Mouse (Mus musculus) c-Kit-positive CD71-positive TER-119-negative erythroid progenitor cells, embryonic 14.5 days (primary cell): ENCODE measurements around the gene Tmem237.

ENCODE experiments used
- DNase-seq: peaks from one replicate; pipeline ENCODE4 v3.0.0-alpha.2; 2013; ENCODE audit warnings: low read depth

Tmem237 gene

DNA sequence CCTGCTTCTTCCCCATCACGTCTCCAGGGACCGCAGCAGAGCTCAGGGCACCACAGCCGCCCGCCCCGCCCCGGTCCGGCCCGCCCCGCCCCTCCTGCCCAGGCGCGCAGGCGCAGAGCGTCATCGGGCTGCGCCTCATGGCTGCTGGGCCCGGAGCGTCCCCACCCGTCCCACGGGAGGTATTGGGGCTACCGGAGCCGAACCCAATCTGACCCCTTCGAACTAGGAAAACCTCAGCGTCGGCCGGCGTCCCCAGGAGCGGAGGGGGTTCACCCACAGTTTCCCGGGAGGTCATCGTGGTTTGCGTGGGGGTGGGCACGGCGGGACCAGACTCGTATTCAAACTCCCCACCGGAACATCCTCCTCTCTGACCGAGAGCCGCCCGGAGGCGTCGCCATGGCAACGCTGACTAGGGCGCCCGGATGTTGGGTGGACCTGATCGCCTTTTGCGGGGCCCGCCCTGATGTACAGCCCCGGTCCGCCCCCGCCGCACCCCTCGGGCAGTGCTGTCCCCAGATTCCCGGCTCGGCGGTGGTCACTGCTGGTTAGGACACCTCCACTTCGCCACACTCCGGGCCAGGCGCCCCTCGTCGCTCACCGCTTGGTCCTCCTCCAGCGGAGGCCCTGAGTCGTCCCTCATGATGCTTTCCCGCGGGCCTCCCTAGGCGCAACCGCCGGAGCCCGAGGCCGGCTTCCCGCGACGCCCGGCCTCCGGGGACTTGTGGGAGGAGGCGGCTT is at the start of gene Tmem237:
Gene Tmem237, minus strand, starts transcription at position 689 of the 738 bp plus-strand sequence.
- peak; percentile 55 for DNase-seq

GRCm38 (mm10) chr1:59169586-59169985 is 49.4 kb upstream of the Tmem237 start:
- DNase-seq = no peak

DNA sequence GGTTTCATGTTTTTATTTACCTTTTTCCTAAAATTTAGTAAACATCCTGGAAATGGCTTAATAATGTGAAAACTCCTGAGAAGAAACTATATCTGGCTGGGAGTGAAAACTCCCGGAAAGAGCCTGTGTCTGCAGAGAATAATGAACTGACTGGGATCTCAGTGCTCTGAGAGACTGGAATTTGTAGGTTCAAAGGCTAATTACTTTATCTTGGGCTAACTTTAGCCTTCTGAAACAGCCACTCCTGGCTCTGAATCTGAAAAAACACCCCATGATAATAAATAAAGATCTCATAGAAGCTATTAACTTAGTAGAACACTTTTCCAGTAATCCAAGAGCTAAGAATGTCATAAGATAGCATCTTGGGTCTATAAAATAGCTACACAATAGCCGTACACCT is 48.3 kb upstream of the Tmem237 start:
- no peak for DNase-seq

GRCm38 (mm10) chr1:59167654-59168425 is 47.6 kb upstream of the Tmem237 start:
- no peak for DNase-seq

DNA sequence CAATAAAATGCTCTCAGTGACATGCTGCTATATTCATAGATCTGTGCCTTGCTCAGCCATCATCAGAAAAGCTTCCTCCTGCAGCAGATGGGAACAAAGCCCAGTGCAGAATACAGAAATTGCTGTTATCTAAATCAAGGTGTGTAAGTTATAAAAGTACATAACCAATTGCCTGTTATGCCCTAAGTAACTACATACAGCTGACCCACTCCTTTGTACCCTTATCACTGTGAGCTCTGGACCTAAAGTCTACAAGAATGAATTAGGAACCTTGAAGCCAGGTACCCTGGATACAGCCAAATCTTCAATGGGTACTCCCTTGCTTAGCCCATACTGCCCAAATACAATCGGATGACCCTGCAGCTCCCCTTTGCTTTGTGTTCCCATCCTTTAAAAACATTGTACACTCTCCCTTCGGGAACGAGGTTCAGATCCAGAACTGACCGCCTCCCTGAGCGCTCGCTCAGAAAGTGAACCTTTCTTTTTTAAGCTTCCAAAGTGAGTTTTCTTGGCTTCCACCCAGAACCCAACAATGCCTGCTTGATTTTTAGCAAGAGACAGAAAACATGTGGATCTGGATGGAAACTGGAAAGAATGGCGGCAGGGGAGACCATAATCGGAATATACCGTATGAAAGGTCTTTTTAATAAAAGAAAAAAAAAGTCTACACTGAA is 46.2 kb upstream of the Tmem237 start:
- DNase-seq = no peak

DNA sequence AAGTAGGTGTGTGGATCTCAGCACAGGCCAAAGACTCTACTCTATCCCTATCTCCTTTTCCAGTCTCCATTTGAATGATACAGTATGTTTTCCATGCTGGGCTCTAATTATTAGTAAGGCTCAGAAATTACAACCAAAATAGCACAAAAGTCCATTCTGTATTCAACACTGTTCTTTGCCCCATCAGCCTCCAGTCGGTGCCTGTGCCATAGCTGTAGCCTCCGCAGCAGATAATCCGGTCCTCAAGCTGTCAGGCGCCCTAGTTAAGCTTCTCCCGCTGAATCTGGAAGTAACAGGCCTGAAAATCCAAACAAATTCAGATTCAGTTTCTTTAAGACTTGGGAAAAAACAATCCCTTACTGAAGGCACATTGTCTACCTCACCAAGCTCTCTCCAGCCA is 43.7 kb upstream of the Tmem237 start:
- no peak for DNase-seq

DNA sequence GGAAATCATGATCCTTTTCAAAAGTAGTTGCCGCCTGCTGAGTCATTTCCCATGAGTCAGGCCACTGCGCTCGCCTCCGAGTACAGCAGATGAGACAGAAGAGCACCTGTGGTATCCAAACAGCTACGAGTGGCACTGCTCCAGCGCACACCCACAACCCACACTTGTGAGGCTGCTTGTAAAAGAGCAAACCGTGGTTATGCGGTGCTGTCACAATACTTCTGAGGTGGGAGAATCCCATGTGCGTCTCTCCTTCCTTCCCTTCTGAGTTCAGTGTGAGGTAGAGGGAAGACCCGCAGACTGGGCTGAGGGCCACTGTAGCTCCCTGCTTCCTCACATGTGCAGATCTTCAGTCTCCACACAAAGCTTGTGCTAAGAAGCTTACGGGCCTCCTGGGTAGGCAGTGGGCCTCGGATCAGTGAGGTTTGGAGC is 42.8 kb upstream of the Tmem237 start, which contains the start of gene Mpp4:
Gene Mpp4, minus strand, starts transcription at position 360 of the 432 bp plus-strand sequence.
- DNase-seq = no peak

DNA sequence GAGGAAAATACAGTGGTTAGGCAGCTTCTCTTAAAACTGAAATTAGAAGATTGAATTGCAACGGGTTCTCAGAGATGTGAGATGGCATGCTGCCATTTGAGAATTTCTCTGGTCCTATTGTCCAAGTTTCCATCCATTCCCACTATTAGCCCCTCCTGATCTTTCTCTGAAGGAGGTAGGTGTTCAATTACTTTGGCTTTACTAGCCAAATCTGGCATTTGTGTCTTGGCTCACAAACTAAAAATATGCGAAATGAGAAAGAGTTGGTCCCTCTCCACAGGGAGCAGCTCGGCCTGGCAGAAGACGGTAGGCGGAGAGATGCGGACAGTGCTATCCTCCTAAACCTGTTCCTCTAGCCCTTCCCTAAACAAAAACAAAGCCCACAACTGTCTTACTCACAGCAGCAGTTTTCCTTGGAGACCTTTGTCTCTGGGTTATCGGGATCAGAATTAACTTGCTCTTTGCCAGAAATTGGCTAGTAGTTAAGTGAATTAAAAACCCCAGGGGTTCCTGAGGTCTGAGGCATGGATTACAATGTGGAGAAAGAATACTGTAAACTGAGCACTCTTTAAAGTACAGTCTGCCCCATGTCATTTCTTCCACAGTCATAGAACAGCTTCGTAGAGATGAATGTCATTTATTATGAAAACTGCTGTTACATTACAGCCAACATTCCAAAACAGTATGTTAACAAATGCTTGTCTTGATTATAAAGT is 42.3 kb upstream of the Tmem237 start:
- no peak for DNase-seq

DNA sequence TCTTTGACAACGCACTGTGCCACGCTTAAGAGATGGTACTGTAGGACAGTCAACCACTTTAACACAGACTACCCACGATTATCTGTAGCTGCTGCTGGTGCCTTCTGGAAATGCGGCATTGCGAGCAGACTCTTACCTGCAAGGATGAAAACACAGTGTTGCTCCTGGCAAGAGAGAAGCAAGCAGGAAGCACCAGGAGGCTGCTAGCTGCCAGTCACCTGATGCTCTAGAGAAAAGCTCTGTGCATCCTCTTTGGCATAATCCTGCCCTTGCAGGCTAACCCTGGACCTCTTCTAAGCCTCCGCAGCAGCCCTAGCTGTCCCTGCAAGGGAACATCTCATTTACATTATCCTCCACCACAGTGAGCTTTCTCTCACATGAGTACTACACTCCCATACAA is 41.2 kb upstream of the Tmem237 start:
- no peak for DNase-seq

DNA sequence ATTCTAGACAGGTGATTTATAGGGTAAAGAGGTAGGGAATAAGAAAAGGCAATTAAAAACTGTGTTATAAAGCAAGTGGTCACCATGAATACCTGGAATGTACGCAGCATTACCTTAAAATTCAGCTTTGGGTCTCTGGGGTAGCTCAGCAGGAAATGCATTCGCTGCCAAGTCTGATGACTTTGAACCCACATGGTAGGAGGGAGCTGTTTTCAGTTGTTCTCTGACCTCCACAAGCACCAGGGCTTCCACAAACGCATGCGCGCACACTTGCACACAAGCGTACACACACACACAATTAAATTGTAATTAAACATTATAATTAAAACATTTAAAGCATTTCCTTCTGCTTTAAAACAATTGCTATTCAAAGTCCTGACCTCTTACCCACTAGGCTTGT is 40.7 kb upstream of the Tmem237 start:
- DNase-seq = no peak

DNA sequence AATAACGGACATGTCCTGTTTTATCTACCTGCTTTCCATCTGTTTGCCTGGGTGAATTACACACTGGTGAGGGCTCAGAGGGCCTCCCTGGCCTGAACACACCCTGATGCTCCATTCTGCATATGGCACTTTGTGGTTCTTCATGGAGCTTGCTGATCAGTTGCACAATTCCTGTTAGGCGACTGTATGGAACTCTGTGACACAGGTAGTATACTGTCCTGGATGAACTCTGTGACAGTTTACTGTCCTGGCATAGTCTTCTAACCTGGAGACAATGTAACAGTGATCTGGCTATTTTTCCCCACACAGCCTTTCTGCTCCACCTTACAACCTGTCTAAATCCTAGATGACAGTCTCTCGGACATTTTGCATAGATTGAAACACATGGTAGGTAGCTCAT is 38.9 kb upstream of the Tmem237 start:
- no peak for DNase-seq

DNA sequence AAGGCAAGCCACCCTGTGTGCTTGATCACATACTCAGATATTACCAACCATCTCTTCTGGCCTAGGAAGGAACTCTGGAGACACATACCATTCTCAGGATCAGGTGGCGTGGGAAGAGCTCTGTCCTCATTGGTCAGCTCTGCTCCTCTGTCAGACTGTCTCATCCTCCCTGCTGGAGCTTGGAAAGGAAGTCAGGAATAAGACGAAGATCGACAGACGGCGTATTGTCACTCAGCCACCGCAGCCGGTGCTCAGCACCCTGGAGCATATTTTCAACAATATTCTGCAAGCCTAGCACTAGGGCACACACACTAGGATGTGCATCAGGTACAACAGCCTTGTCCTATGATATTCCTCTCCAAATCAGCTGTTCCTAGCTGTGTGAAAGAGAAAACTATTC is 38.3 kb upstream of the Tmem237 start:
- DNase-seq = no peak

GRCm38 (mm10) chr1:59157846-59158245 is 37.6 kb upstream of the Tmem237 start:
- DNase-seq = no peak

- DNase-seq = no peak
Observed at GRCm38 (mm10) chr1:59152346-59152745, 32.1 kb upstream of the Tmem237 start.

DNA sequence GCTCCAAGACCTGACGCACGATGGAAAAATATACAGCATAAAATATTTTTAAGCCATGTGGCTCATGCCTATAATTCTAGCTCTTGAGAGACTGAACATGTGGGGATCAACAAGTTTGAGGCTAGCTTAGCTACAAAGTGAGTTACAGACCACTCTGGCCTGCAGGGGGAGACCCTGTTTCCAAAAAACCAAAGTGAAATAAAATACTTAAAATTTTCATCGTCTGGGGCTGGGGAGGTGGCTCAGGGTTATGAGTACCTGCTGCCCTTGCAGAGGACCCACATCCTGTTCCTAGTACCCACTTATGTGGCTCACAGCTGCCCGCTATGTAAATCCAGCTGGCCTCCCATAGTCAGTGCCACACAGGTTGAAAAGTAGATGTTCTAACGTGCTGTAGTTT is 30.3 kb upstream of the Tmem237 start:
- no peak for DNase-seq

- DNase-seq = no peak
Observed at GRCm38 (mm10) chr1:59144543-59144942, 24.3 kb upstream of the Tmem237 start.

DNA sequence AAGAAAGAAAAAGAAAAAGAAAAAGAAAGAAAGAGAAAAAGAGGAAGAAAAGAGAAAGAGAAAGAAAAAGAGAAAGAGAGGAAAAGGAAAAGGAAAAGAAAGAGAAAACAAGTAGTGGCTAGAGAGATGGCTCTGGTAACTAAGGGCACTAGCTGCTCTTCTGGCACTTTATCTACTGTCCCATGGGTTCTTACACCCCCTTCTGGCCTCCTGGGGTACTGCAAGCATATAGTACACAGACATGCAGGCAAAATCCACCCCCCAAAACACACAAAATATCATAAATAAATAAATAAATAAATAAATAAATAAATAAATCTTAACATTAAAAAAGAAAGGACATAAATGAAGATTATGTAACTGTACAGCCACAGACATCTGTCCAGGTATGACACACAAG is 22.6 kb upstream of the Tmem237 start:
- DNase-seq = peak; percentile 58

DNA sequence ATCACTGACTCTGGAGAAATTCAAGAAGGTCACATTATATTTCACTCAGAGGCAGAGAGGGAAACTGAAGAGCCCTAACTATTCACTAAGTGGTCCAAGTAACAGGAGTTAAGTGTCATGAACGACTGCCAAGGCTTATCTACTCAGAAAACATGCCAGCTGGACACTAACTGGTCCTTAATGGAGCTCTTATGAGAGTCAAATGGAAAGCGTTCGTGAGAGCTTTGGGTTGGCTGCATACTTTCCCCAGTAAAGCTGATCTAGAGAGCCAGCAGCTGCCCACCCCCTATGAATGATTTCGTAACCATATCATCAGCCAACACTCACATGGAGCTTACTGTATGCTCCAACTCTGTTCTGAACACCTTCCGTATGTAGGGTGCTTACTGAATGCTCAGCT is 14.2 kb upstream of the Tmem237 start:
- DNase-seq = no peak

GRCm38 (mm10) chr1:59128879-59129278 is 8.7 kb upstream of the Tmem237 start:
- DNase-seq = no peak

DNA sequence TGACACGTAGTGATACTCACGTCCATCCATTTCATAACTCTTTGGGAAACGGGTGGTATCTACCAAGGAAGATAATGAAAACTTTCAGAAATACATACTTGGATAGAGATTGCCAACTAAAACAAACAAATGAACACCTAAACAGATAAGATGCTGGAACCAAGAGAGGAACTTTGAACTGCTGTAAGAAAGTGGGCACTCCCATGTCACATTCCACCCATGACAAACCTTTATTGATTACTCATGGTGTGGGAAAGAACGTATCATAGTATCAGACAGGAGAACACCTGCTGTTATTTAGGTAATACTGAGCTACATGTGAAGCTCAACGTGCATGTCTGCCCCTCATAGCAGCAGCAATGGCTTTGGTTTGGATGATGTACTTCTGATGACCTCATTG is 5.3 kb upstream of the Tmem237 start:
- DNase-seq = no peak

DNA sequence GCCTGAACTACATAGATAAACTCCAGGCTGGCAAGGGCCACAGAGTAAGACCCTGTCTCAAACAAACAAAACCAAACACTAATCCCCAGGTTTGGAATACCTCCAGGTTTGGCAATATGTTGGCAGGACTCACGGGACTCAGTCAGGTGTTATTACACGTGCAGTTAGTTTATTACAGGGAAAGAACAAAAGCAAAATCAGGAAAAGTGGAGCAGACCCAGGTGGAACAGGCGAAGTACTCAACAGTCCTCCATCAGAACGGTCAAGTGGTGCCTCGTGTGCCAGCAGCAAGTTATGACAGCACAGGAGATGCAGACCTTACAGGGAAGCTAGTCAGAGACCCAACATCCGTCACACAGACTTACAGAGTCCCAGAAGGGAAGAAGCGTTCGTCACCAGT is 9.7 kb downstream of the Tmem237 start:
- DNase-seq = no peak

DNA sequence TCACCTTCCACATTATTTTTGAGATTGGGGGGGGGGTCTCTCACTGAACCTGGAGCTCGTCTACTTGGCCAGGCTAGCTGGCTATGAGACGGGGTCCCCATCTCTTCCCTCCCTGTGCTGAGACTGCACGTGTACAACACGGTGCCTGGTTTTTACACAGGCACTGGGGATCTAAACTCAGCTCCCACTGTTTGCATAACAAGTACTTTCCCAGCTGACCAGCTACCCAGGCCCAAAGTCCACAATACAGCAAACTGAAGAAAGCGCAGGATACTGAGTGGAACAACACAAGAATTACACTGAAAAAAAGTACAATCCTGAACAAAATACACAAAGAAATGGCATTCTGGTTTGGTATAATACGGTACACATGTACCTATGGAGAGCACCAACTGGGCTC is 18.1 kb downstream of the Tmem237 start:
- DNase-seq = no peak
